Mouse (Mus musculus) embryonic facial prominence, embryonic 13.5 days (tissue): Measurements from ENCODE around the gene Mark1. TPM values are rescaled to one million over a fixed set of nuclear protein-coding genes. Genes with fewer than 3 reads are reported as not detected.

Source experiments
- polyA plus RNA-seq: library from polyadenylated mRNA; unstranded; fragments of >200 nt; fragmentation: Nextera tagmentation; extraction: Ambion mirVana; gene quantifications from 2 replicates; pipeline ENCODE4 v1.2.1, GENCODE M21; 2015

The Mark1 gene
- polyA plus RNA-seq, 1 experiment from 2014 or later: 4.5 TPM

Other genes starting within 250 kb of the Mark1 start
- 0.36 TPM in 1 of 2 replicates, not detected in the other for gene Marc1, start 188.3 kb downstream of the Mark1 start, polyA plus RNA-seq
- gene Marc2, start 153.1 kb downstream of the Mark1 start, polyA plus RNA-seq: 164 and 216 TPM in 2 replicates
- gene C130074G19Rik, start 116.4 kb downstream of the Mark1 start, polyA plus RNA-seq: 1.4 and 1.6 TPM in 2 replicates
- 20.9 and 22.3 TPM in 2 replicates for gene Rab3gap2, start 204.5 kb upstream of the Mark1 start, polyA plus RNA-seq